In genomic region chr7:26743948-26744347, GRCm38 (mm10) we compare ENCODE assay signal across 41 mouse cellular contexts. TPM values are rescaled to one million over a fixed set of nuclear protein-coding genes. Genes with fewer than 3 reads are reported as not detected.
"Had no signal": no experiment of that assay in that cellular context is flagged by ENCODE, and none has a peak within 500 bp of the region (broad histone marks: within the 10 kb centered on the region; RNA-seq: fewer than 3 reads in every experiment).

No protein-coding gene starts in this region.

- H3K9ac ChIP-seq: embryonic facial prominence, embryonic 12.5 days; embryonic facial prominence, embryonic 13.5 days; embryonic facial prominence, embryonic 15.5 days; forebrain, embryonic 12.5 days; forebrain, embryonic 13.5 days; forebrain, embryonic 15.5 days; forebrain, postnatal 0 days had no signal

- DNase-seq: cerebellum, adult 2 months; cerebellum, adult 8-10 months; cerebellum, adult 9-10 months; cerebellum, adult 9-11 months; cerebellum, postnatal 10 days; cerebellum, postnatal 14 days; cerebellum, postnatal 25 days; cerebellum, postnatal 36 days; embryo, embryonic 11 days; forebrain, postnatal 0 days; gastrocnemius, adult 2 months; gastrocnemius, postnatal 10 days; gastrocnemius, postnatal 14 days; gastrocnemius, postnatal 25 days; gastrocnemius, postnatal 36 days; heart, adult 11 months; heart, adult 18-20 months; heart, adult 2 months had no signal

- H3K4me3 ChIP-seq: embryonic facial prominence, embryonic 10.5 days; embryonic facial prominence, embryonic 12.5 days; embryonic facial prominence, embryonic 13.5 days; embryonic facial prominence, embryonic 15.5 days; erythroblast, embryonic 14.5 days; forebrain, embryonic 10.5 days; forebrain, embryonic 12.5 days; forebrain, embryonic 13.5 days; forebrain, embryonic 15.5 days; gastrocnemius, adult 2 months; heart, adult 2 months; heart, embryonic 10.5 days had no signal

- H3K9me3 ChIP-seq: embryonic facial prominence, embryonic 12.5 days; embryonic facial prominence, embryonic 13.5 days; embryonic facial prominence, embryonic 15.5 days; forebrain, embryonic 10.5 days; forebrain, embryonic 12.5 days; forebrain, embryonic 15.5 days; heart, embryonic 10.5 days had no signal

- H3K36me3 ChIP-seq: embryonic facial prominence, embryonic 10.5 days; embryonic facial prominence, embryonic 12.5 days; embryonic facial prominence, embryonic 13.5 days; embryonic facial prominence, embryonic 15.5 days; forebrain, embryonic 10.5 days; forebrain, embryonic 12.5 days; forebrain, embryonic 15.5 days; heart, embryonic 10.5 days had no signal

- H3K4me2 ChIP-seq: embryonic facial prominence, embryonic 12.5 days; embryonic facial prominence, embryonic 13.5 days; embryonic facial prominence, embryonic 15.5 days; forebrain, embryonic 12.5 days; forebrain, embryonic 13.5 days; forebrain, embryonic 15.5 days had no signal

- H3K4me1 ChIP-seq: embryonic facial prominence, embryonic 10.5 days; embryonic facial prominence, embryonic 12.5 days; embryonic facial prominence, embryonic 13.5 days; embryonic facial prominence, embryonic 15.5 days; forebrain, embryonic 10.5 days; forebrain, embryonic 12.5 days; forebrain, embryonic 13.5 days; forebrain, embryonic 15.5 days; heart, embryonic 10.5 days had no signal

- H3K27ac ChIP-seq: embryonic facial prominence, embryonic 10.5 days; embryonic facial prominence, embryonic 12.5 days; embryonic facial prominence, embryonic 13.5 days; embryonic facial prominence, embryonic 15.5 days; forebrain, embryonic 10.5 days; forebrain, embryonic 12.5 days; forebrain, embryonic 13.5 days; forebrain, embryonic 15.5 days; gastrocnemius, adult 2 months; heart, adult 2 months; heart, embryonic 10.5 days had no signal

- H3K27me3 ChIP-seq: embryonic facial prominence, embryonic 12.5 days; embryonic facial prominence, embryonic 13.5 days; embryonic facial prominence, embryonic 15.5 days; forebrain, embryonic 12.5 days; forebrain, embryonic 13.5 days; forebrain, embryonic 15.5 days had no signal

- ATAC-seq: forebrain, embryonic 13.5 days; forebrain, embryonic 14.5 days; forebrain, embryonic 15.5 days; forebrain, embryonic 16.5 days; forebrain, postnatal 0 days had no signal

RNA-seq across cellular contexts. Expression of gene Cyp2b19, which starts 13.0 kb away (rescaled TPM):
- total RNA-seq: common myeloid progenitor, adult 5-6 weeks; forebrain, postnatal 0 days; gastrocnemius, adult 18-20 months; gastrocnemius, adult 2 months; gastrocnemius, adult 8-10 months; gastrocnemius, postnatal 10 days; gastrocnemius, postnatal 14 days; gastrocnemius, postnatal 25 days; gastrocnemius, postnatal 36 days; gastrocnemius, postnatal 4 days; granulocyte monocyte progenitor cell, adult 5-6 weeks; heart, adult 18-20 months; heart, adult 2 months; heart, adult 8-10 months had no signal
- polyA plus RNA-seq: cerebellum, adult 2 months; cortical plate, adult 2 months; embryonic facial prominence, embryonic 11.5 days; embryonic facial prominence, embryonic 13.5 days; erythroblast, embryonic 14.5 days; forebrain, embryonic 11.5 days; frontal cortex, adult 2 months; heart, adult 2 months; heart, embryonic 10.5 days had no signal

RNA-seq across cellular contexts. Expression of gene Cyp2b23, which starts 57.7 kb away (rescaled TPM):
- total RNA-seq: common myeloid progenitor, adult 5-6 weeks; forebrain, postnatal 0 days; gastrocnemius, adult 18-20 months; gastrocnemius, adult 2 months; gastrocnemius, adult 8-10 months; gastrocnemius, postnatal 10 days; gastrocnemius, postnatal 14 days; gastrocnemius, postnatal 25 days; gastrocnemius, postnatal 36 days; gastrocnemius, postnatal 4 days; granulocyte monocyte progenitor cell, adult 5-6 weeks; heart, adult 18-20 months; heart, adult 2 months; heart, adult 8-10 months had no signal
- polyA plus RNA-seq: cerebellum, adult 2 months; cortical plate, adult 2 months; embryonic facial prominence, embryonic 10.5 days; embryonic facial prominence, embryonic 11.5 days; embryonic facial prominence, embryonic 12.5 days; embryonic facial prominence, embryonic 13.5 days; embryonic facial prominence, embryonic 14.5 days; embryonic facial prominence, embryonic 15.5 days; erythroblast, embryonic 14.5 days; forebrain, embryonic 10.5 days; forebrain, embryonic 11.5 days; forebrain, embryonic 12.5 days; forebrain, embryonic 13.5 days; forebrain, embryonic 14.5 days; forebrain, embryonic 15.5 days; forebrain, embryonic 16.5 days; forebrain, postnatal 0 days; frontal cortex, adult 2 months; heart, adult 2 months; heart, embryonic 10.5 days had no signal
